Mouse (Mus musculus): ENCODE measurements around the gene Vgll3. TPM values are rescaled to one million over a fixed set of nuclear protein-coding genes. Genes with fewer than 3 reads are reported as not detected.
A peak's percentile ranks its signal among the peaks of the same experiment; 100 is the strongest.

Gene Vgll3
- polyA plus RNA-seq (2014; fragmentation: Nextera tagmentation; extraction: Ambion mirVana), result 28.7 and 35.6 TPM in 2 replicates

DNA sequence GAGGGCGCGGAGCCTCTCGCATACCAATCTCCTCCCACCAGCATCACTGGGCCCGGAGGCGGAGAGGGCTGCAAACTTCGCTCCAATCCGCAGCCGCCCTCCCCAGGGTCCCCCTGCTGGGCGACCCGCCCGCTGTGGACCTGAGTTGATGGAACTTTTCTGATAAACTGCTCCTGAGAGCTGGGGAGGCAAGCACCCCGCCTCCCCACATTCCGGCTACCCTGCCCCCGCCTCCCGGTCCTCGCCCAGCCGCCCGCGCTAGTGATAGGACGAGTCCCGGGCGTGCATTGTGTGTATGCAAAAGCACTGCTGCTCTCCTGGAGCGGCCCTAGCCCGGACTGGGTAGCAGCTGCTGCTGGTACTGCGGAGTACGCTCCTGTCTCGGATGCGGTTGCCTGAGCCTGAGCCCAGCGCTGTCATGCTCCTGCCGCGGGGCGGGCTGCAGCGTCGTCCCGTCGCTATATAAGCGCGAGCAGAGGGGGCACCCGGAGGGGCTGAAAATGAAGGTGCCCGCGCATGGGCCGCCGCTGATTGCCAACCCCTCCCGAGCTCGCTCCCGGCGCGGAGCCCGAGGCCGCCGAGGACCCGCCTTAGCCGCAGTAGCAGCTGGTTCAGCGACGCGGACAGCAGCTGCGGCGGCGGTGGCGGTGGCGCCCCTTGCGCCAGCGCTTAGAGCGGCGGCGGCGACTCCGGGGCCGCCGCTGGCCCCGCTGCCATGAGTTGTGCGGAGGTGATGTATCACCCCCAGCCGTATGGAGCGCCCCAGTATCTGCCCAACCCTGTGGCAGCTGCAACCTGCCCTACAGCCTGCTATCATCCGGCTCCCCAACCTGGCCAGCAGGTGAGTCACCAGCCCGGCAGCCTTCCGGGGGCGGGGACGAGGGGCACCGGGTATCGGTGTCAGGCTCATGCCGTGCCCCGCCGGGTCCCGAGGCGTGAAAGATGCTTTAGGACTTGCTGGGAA lies at the start of gene Vgll3:
TSS of gene Vgll3 (plus strand) at position 340 of the 964 bp plus-strand sequence.
- Histone ChIP-seq H3K4me3 (ENCODE audit: low read depth, low read length) (peak within 1 kb of the TSS; percentile 68), H3K4me1 (ENCODE audit: control insufficient read depth, insufficient read depth, low read length) (no peaks in the 10 kb centered on the region), H3K4me2 (ENCODE audit: low read depth, low read length) (peak within 1 kb of the TSS; percentile 90), H3K36me3 (ENCODE audit: control insufficient read depth, insufficient read depth, low read length) (no peaks in the 10 kb centered on the region), H3K27ac (replicated peaks; ENCODE audit: low read depth, low read length) (peak within 1 kb of the TSS; percentile 88), H3K27me3 (replicated peaks; ENCODE audit: control insufficient read depth, insufficient read depth, low read length) (no peaks in the 10 kb centered on the region), H3K9ac (ENCODE audit: low read depth, low read length) (peak within 1 kb of the TSS; percentile 80), H3K9me3 (ENCODE audit: control insufficient read depth, low read length) (peaks cover 10% of the 10 kb centered on the region)
- ATAC-seq (ENCODE audit: low read depth) (peak; percentile 98), DNase-seq (ENCODE audit: low spot score) (peak; percentile 94)
- WGBS, result under 1% methylated on average over 56 of the region's 86 CpGs

DNA sequence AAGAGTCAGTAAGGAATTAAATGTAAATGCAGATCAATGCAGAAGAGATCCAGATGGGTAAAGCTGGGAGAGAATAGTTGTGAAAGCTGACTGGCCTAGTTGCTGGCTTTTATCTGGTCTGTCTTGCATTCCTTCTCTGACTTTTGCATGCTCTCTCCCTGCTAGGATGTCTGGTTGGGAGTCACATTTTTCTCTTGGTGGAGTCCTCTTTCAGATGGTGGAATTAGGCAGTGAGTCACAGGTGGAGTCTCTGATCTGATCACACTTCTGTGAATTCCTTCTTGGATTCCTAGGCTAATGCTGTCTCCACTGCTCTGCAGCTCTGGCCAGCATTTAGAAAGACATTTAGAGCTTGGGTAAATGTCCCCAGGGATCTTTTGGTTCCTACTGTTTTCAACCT lies 49.1 kb upstream of the Vgll3 start:
- DNase-seq (ENCODE audit: low spot score) (peak; percentile 11), ATAC-seq (ENCODE audit: low read depth) (no peak)
- no peak overlapping the region for H3K4me2 ChIP-seq (ENCODE audit: low read depth, low read length)
- no peaks in the 10 kb centered on the region for H3K9me3 ChIP-seq (ENCODE audit: control insufficient read depth, low read length)
- no peak overlapping the region for H3K4me3 ChIP-seq (ENCODE audit: low read depth, low read length)
- no peaks in the 10 kb centered on the region for H3K27me3 ChIP-seq (replicated peaks; ENCODE audit: control insufficient read depth, insufficient read depth, low read length)
- no peak overlapping the region for H3K9ac ChIP-seq (ENCODE audit: low read depth, low read length)
- H3K4me1 ChIP-seq (ENCODE audit: control insufficient read depth, insufficient read depth, low read length), result no peaks in the 10 kb centered on the region
- H3K36me3 ChIP-seq (ENCODE audit: control insufficient read depth, insufficient read depth, low read length), result no peaks in the 10 kb centered on the region
- no peak overlapping the region for H3K27ac ChIP-seq (replicated peaks; ENCODE audit: low read depth, low read length)

DNA sequence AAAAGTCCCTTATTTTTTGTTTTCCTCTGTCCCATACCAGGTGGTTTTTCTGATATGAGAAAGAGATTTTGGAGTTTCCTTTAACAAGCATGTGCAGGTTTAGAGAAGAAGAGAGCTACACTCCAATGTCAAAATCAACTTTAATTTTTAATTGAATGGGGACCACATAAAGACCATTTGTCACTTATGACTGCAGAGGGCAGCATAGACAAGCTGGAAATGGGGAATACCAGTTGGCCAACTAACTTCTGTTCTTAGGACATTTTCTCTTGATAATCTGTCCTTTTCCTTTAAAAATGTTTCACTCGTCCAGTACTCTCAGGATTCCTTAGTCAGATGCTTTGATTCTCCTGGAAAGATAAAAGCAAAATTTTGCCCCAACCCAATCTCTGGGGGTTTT lies 29.1 kb upstream of the Vgll3 start:
- ATAC-seq (ENCODE audit: low read depth) (no peak), DNase-seq (ENCODE audit: low spot score) (peak; percentile 48)
- Histone ChIP-seq H3K4me3 (ENCODE audit: low read depth, low read length) (no peak overlapping the region), H3K9ac (ENCODE audit: low read depth, low read length) (no peak overlapping the region), H3K4me2 (ENCODE audit: low read depth, low read length) (no peak overlapping the region), H3K4me1 (ENCODE audit: control insufficient read depth, insufficient read depth, low read length) (no peaks in the 10 kb centered on the region), H3K9me3 (ENCODE audit: control insufficient read depth, low read length) (no peaks in the 10 kb centered on the region), H3K27me3 (replicated peaks; ENCODE audit: control insufficient read depth, insufficient read depth, low read length) (no peaks in the 10 kb centered on the region), H3K27ac (replicated peaks; ENCODE audit: low read depth, low read length) (no peak overlapping the region), H3K36me3 (ENCODE audit: control insufficient read depth, insufficient read depth, low read length) (no peaks in the 10 kb centered on the region)
- 22% methylated on average over 1 of the region's 1 CpGs for WGBS

DNA sequence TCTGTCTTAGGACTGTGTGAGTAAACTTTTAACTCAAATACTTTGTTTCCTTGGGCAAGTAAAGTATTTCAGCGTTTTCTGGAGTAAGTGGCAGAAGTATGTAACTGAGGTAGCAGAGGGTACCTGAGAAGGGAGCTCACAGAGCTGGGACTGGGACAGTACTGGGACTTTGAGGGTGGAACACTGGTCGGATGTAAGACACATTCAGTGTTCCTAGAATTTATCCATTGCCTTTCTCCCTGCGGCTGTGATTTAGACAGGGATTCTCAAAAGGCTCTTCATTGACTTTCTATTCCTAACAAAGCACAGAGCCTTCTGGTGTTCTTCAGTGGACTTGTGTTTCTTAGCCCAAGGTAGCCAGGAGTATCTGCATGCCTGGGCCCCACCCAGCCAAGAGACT lies 1.0 kb downstream of the Vgll3 start:
- Histone ChIP-seq H3K9ac (ENCODE audit: low read depth, low read length) (peak overlapping the region; percentile 80), H3K36me3 (ENCODE audit: control insufficient read depth, insufficient read depth, low read length) (no peaks in the 10 kb centered on the region), H3K27ac (replicated peaks; ENCODE audit: low read depth, low read length) (peak overlapping the region; percentile 88), H3K4me1 (ENCODE audit: control insufficient read depth, insufficient read depth, low read length) (no peaks in the 10 kb centered on the region), H3K9me3 (ENCODE audit: control insufficient read depth, low read length) (peaks cover 10% of the 10 kb centered on the region), H3K4me3 (ENCODE audit: low read depth, low read length) (peak overlapping the region; percentile 68), H3K4me2 (ENCODE audit: low read depth, low read length) (peak overlapping the region; percentile 90), H3K27me3 (replicated peaks; ENCODE audit: control insufficient read depth, insufficient read depth, low read length) (no peaks in the 10 kb centered on the region)
- no peak for DNase-seq (ENCODE audit: low spot score)
- ATAC-seq (ENCODE audit: low read depth), result no peak
- WGBS, result 22% methylated on average over 3 of the region's 3 CpGs

DNA sequence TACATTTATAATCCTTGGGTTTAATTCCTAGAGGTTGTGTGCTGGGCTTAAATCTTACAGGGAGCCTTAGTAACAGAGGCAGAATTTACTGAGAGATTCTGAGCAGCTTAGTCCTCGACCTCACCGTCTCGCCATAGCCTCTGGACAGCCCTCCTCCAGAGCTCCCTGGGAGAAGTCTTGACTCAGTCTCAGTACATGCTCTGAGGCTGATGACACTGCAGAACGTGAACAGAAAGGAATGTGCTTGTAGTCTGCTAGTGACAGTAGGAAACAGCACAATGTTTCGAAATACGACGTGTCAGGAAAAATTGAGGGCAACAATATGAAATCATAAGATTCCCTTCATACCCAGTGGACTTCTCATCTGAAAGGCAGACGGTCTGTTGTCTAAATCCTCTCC lies 3.7 kb downstream of the Vgll3 start:
- Histone ChIP-seq H3K27me3 (replicated peaks; ENCODE audit: control insufficient read depth, insufficient read depth, low read length) (no peaks in the 10 kb centered on the region), H3K4me1 (ENCODE audit: control insufficient read depth, insufficient read depth, low read length) (no peaks in the 10 kb centered on the region), H3K4me2 (ENCODE audit: low read depth, low read length) (peak overlapping the region; percentile 90), H3K9me3 (ENCODE audit: control insufficient read depth, low read length) (no peaks in the 10 kb centered on the region), H3K27ac (replicated peaks; ENCODE audit: low read depth, low read length) (no peak overlapping the region), H3K36me3 (ENCODE audit: control insufficient read depth, insufficient read depth, low read length) (no peaks in the 10 kb centered on the region), H3K4me3 (ENCODE audit: low read depth, low read length) (peak overlapping the region; percentile 22), H3K9ac (ENCODE audit: low read depth, low read length) (peak overlapping the region; percentile 30; the same call in 1 of the 2 replicates)
- WGBS, result 52% methylated on average over 8 of the region's 8 CpGs
- peak; percentile 38 for DNase-seq (ENCODE audit: low spot score)
- ATAC-seq (ENCODE audit: low read depth), result no peak

DNA sequence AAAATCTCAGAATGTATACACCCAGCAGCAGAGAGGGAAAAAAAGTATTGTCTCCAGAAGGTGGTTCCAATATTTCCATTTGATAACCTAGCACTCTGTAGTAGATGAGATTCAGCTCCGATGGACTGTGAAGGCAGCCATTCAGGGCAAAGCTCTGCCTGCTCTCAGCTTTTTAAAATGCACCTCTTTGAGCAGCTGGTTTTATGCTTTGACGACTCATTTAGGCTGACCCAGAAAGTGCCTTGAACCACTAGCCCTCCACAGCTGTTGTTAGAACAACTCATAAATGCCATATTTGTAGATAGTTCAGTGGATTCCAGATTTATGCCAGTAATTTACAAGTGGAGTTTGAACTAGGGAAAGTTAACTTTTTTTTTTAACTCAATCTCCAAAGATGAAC lies 5.7 kb downstream of the Vgll3 start:
- no peak overlapping the region for H3K9ac ChIP-seq (ENCODE audit: low read depth, low read length)
- no peaks in the 10 kb centered on the region for H3K9me3 ChIP-seq (ENCODE audit: control insufficient read depth, low read length)
- 0 out of 2 replicates have a peak, but pooled peaks cover 3% of the 10 kb centered on the region for H3K4me1 ChIP-seq (ENCODE audit: control insufficient read depth, insufficient read depth, low read length)
- no peak overlapping the region for H3K27ac ChIP-seq (replicated peaks; ENCODE audit: low read depth, low read length)
- no peaks in the 10 kb centered on the region for H3K36me3 ChIP-seq (ENCODE audit: control insufficient read depth, insufficient read depth, low read length)
- no peaks in the 10 kb centered on the region for H3K27me3 ChIP-seq (replicated peaks; ENCODE audit: control insufficient read depth, insufficient read depth, low read length)
- no peak overlapping the region for H3K4me3 ChIP-seq (ENCODE audit: low read depth, low read length)
- WGBS, result 57% methylated on average over 2 of the region's 2 CpGs
- H3K4me2 ChIP-seq (ENCODE audit: low read depth, low read length), result 0 out of 2 replicates have a peak overlapping the region, but pooled peaks have one; percentile 36
- DNase-seq (ENCODE audit: low spot score) (no peak), ATAC-seq (ENCODE audit: low read depth) (no peak)

DNA sequence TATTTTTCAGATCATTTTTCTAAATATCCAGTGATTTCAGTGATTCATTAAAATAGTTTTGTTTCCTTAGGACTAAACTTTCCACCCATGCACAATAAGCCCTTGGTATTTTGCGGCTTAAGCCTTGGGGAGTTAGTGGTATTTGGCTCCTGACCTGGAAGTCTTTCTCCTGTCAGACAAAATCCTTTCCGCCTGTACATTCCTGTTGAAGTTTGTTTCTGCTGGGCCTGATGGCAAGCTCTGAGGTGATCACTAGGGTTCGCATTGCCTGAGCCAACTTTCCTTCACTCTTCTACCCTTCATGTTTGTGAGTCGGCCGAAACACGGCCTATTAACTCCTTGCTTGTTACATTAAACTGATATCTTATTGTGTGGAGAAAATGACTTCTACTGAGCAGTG lies 8.7 kb downstream of the Vgll3 start:
- peaks cover 3% of the 10 kb centered on the region; the same call in 1 of the 2 replicates for H3K4me1 ChIP-seq (ENCODE audit: control insufficient read depth, insufficient read depth, low read length)
- no peak overlapping the region for H3K9ac ChIP-seq (ENCODE audit: low read depth, low read length)
- DNase-seq (ENCODE audit: low spot score), result peak; percentile 37
- 59% methylated on average over 6 of the region's 6 CpGs for WGBS
- H3K4me2 ChIP-seq (ENCODE audit: low read depth, low read length), result no peak overlapping the region
- no peak overlapping the region for H3K4me3 ChIP-seq (ENCODE audit: low read depth, low read length)
- no peak overlapping the region for H3K27ac ChIP-seq (replicated peaks; ENCODE audit: low read depth, low read length)
- H3K36me3 ChIP-seq (ENCODE audit: control insufficient read depth, insufficient read depth, low read length), result no peaks in the 10 kb centered on the region
- H3K27me3 ChIP-seq (replicated peaks; ENCODE audit: control insufficient read depth, insufficient read depth, low read length), result no peaks in the 10 kb centered on the region
- no peaks in the 10 kb centered on the region for H3K9me3 ChIP-seq (ENCODE audit: control insufficient read depth, low read length)
- ATAC-seq (ENCODE audit: low read depth), result no peak

DNA sequence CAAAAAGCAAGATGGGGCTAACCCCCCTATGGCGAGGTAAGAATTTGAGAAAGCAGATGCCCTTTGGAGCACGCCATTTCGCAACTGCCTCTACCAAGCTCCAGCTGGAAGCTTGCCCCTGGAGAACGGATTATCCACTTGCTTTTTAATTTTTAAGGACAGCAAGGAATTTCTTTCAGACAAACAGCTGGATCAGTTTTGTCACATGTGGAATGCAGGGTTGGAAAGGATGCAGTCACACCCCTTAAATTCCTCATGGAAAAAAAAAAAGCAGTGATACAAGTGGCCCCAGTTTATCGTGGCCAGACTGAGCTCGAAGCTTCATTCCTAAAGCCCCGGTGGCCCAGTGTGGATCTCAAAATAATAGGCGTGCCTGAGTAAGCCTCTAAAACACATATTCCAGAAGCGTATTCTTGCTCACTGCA lies 13.1 kb downstream of the Vgll3 start:
- Histone ChIP-seq H3K27me3 (replicated peaks; ENCODE audit: control insufficient read depth, insufficient read depth, low read length) (no peaks in the 10 kb centered on the region), H3K9ac (ENCODE audit: low read depth, low read length) (no peak overlapping the region), H3K36me3 (ENCODE audit: control insufficient read depth, insufficient read depth, low read length) (no peaks in the 10 kb centered on the region; the same call in 1 of the 2 replicates), H3K27ac (replicated peaks; ENCODE audit: low read depth, low read length) (no peak overlapping the region), H3K4me3 (ENCODE audit: low read depth, low read length) (no peak overlapping the region), H3K9me3 (ENCODE audit: control insufficient read depth, low read length) (no peaks in the 10 kb centered on the region), H3K4me1 (ENCODE audit: control insufficient read depth, insufficient read depth, low read length) (peaks cover 3% of the 10 kb centered on the region; the same call in 1 of the 2 replicates), H3K4me2 (ENCODE audit: low read depth, low read length) (peak overlapping the region; percentile 34)
- 49% methylated on average over 9 of the region's 9 CpGs for WGBS
- DNase-seq (ENCODE audit: low spot score) (peak; percentile 80), ATAC-seq (ENCODE audit: low read depth) (peak; percentile 53; the same call in 1 of the 2 replicates)
